Mouse (Mus musculus): ENCODE data around the gene Mtus2.
"Not testable (repeated sequence)": the region's sequence is repeated elsewhere in the genome, so short reads cannot be mapped to it uniquely, and the experiment has no call there.

Gene Mtus2

DNA sequence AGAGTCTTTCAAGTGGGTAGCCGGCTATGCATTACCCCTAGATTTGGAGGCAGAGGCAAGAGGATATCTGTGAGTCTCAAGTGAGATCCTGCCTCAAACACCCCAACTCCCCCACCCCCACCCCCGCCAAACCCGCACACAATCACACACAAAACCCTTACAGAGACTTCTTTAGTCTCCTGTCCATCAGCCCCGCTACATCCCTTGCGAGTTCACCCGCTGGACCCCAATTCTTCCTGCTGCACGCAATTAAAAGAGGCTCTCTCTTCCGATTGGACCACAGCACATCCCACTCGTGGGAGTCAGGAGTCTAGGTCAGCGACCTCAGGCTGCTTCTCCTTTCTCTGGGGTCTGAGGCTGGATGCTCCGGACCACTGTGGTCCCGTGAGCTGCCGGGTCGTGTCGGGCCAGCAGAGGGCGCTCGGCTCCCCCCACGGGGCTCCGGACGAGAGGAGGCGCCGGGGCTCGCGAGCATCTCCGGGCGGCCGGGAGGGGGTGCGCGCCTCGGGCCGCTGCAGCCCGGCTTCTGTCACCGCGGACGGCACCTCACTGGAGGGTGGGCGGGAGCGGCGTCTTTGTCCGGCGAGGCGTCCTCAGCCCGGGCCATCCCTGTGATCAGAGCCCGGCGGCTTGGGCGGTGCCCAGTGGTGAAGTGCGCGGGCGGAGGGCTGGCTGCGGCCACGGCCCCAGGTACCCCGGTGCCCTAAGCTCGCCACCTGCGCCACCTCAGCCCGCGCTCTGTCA is at the start of gene Mtus2:
Gene Mtus2 (plus strand): TSS at position 500 of the 744 bp plus-strand sequence.
- DNase-seq, result peak; percentile 95

DNA sequence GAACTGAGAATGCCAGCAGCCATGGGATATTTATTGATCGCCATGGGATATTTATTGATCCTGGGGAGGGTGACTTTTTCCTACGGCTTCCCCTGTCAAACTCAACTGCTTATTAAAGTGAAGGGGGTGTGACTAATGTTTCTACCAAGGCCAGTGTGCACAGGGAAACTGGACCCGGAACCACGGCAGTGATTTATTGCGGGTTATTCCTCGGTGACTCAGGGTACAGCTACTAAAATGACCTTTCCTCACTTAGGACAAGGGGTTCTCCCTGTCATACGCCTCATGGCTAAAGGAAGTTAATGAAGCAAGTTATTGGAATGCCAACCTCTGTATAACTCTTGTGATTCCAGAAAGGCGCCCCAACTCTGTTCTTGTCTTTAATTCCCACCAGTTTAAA is 49.3 kb upstream of the Mtus2 start:
- DNase-seq, result no peak

DNA sequence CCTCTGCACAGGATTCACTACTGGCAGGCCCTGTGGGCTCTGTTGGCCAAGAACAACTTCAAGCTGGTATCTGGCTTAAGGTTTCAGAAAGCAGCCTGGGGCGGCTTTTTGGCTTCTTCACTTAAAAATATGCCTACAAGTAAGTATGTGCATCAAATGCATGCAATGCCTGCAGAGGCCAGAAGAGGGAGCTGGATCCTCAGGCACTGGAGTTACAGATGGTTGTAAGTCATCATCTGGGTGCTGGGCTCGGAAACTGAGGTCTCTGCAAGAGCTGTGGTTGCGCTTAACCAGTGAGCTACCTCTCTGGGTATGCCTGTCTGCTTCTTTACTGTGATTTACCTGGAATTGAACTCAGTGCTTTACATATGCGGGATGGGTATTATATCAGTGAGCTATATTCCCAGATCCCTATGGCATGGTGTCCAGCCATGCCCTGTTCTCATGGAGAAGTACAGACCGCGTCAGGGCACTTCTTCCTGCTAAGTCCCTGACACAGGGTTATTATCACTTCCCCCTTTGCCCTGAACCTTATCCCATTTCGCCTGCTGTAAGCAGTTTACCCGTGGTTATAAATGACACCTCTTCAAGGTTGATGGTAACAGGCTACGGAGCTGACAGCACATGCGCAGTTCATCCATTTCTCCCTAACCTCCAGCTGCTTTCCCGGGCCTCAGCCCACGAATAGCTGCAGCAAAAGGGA is 46.2 kb upstream of the Mtus2 start:
- DNase-seq, result no peak

DNA sequence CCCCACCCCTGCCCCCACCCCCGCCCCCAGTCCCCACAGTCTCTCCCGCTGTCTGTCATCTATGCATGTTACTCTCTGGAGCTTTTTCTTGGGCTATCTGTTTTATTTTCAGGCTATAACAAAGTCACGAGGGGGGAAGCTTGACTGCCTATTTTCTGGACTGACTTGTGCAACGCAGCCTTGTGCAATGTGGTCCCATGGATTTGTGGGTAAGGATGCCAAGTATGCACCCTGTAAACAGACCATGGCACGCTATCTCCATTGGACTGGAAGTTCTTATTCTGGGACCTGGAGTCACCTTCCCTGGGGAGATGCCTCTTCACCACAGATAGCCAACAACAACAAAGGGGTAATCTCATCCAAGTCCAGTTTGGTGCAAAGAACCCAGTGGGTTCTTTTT is 45.4 kb upstream of the Mtus2 start:
- no peak for DNase-seq

DNA sequence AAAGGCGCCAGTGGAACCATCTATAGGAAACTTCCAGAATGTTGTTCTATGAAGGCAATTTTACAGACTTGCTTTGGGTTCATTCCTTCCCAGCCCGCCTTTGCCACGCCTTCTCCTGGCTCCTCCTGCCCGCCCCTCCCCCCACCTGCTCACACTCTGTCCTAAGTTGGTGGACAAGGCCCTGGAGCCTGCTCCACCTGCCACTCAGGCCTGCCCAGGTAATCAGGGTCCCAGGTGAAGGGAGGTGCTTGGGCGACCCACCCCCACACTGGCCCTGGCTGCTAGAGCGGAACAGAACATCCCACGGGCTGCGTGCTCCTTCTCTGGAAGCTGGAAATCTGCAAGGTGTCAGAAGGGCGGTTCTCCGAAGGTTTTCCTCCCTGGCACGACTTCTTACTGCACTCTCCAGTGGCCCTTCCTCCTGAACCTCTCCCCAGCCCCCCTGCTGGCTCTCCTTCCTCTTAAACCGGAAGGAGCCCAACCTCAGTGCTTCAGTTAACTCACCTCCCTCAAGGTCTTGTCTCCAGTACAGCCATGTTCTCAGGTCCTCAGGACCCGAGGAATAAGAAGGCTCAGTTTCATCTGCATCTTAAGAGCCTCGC is 43.8 kb upstream of the Mtus2 start:
- no peak for DNase-seq

DNA sequence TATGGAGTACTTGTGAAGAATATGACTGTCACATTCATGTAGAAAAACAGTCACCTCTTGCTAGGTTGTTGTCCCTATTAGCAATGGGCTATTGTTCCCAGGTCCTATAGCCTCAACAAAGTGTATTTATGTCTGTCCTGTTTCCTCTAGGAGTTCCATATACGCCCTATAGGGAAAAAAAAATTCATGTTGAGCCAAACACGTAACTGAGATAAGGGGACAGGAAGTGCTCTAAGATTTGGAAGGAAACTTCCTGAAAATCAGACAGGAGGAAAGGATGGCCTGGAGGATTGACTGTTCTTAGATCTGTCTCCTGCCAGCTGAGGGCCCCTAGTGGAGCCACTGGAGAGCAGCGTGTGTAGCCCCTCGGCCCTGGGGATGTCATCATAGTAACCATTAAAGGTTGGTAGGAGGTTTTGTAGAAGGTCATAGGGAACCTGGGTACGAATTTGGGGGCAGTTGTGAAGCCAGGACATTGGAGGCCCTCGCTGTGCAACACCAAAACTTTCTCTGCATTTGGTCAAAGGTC is 42.0 kb upstream of the Mtus2 start:
- DNase-seq, result no peak

DNA sequence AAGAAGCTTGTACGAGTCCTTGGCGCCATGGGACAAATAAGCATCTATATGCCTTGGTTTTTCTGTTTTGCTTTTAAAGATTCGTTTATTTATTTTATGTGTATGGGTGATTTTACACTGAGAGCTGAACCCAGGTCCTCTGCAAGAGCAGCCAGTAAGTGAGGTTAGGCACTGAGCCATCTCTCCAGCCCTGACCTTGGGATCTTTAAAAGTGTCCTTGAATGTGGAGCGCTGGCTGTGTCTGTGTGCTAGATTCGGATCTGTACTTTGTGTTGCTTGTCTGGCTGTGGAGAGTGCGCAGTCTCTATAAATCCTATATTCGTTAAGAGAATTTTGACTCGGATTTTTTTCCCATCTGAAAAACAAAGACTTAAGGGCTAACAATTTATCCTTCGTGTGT is 40.9 kb upstream of the Mtus2 start:
- no peak for DNase-seq

DNA sequence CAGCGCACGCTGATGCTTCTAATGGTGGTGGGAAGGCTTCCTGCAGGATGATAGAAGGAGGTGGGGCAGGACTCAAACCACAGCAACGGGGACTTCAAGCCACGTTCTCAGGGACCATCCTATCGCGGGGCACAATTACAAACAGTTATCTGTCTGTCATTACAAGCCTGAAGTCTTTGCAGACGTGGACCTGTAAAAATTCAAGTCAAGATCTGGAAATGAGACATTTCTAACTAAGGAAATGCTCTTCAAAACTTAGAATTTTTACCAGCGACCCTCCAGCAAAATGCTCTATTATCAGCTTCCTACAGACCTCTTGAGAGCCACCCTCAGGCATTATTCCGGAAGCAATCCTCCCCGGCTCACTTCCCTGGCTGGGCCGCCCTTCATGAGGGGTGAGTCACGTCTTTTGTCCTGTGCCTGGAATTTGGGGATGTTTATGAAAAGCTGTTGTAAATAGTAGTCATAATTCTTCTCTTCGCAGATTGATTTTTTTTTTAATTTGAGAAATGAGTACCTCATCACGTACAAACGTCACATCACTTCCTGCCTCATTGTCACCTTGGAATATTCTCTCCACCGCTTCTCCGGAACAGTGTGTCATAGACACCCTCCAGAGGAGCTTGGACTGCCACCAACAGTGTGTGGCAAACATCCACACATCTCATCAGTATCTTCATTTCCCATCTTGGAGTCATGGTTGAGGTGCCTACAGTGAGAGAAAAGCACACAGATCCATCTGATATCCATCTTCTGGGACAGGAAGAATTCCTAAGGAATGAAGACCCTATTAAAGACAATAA is 38.9 kb upstream of the Mtus2 start:
- no peak for DNase-seq

DNA sequence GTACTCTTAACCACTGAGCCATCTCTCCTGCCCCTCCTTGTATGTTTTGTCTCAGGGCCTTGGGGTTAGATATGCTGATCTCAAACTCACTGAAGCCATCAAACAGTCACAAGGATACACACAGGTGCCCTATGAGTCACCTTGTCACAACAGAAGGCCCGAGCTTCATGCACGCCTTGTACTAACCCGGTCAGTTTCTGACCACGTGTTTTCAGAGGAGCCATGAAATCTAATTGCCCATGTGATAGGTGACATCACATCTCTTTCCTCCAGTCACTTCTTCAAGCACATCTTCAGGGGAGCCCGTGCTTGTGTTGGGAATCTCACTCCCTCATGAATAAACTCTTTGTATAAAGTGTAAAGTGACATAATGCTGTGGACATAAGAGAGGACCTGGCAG is 32.5 kb upstream of the Mtus2 start:
- DNase-seq, result no peak

DNA sequence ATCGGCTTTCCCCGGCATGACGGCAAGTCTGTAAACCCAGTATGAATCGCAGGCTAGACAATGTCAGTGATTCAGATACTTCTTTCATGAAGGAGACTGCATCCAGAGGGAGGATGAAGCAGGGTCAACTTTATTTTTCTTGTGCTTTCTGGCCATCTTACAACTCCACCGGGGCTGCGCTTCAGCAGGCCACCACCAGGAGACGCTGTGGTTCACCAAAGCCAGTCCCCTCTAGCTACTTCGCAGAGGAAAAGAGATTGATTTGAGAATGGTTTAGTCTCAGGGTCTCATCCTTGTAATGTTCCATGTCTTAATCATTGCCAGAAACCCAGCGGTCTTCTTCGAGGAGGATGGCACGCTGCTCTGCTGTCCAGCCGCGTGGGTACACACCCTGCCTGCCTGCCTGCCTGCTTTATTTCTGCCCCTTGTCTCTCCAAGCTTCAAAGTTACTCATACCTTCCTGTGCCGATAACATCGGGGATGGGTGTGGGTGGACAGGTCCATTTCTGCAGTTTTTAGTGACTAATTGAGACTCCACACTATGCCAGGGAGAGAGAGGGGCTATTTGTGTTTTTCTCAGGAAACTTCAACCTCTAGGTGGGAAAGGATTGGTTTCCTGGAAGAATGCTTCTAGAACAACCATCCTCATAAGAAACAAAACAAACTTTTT is 31.1 kb upstream of the Mtus2 start:
- DNase-seq, result no peak

DNA sequence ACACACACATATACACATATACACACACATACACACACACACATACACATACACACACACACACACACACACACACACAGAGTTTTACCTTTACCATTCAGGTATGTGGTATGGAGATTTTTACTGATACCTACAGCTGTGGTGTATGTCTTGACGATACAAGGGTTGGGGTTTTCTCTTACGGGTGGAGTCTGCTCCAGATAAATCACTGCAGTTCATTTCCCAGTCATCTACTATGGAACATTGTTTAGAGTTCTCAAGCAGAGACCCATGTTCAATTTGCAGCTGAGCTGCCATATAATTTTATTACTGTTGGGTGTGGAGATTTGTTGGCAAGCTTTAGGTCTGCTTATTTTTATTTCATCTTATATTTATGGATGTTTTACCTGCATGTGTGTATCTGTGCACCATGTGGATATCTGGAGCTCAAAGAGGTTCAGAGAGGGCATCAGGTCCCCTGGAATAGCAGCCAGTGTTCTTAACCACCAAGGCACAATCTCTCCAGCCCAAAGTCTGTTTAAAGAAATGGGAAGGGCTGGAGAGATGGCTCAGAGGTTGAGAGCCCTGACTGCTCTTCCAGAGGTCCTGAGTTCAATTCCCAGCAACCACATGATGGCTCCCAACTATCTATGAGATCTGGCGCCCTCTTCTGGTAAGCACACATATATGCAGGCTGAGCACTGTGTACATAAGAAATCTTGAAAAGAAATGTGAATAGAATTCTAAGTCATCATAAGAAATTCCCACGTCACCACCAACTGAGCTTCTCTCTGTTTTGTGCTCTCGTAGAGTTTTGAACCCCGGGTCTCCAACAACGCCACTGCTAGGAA is 28.2 kb upstream of the Mtus2 start:
- DNase-seq, result no peak

DNA sequence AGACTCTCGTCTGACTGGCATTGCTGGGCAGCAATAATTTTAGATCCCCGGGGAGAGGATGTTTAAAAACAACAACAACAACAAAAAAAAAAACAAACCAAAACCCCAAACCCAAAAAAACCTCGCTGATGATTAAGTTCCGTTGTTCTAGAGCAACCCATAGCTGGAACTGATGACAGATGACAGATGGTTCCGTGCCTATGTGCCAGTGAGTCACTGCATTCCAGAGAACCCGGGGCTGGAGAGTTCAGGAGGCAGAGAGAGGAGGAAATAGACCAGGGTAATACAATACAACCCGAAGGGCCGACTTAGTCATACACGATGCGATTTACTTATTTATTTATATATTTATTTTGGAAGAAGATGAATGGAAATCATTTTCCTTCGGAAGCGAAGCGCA is 22.0 kb upstream of the Mtus2 start:
- DNase-seq, result no peak

DNA sequence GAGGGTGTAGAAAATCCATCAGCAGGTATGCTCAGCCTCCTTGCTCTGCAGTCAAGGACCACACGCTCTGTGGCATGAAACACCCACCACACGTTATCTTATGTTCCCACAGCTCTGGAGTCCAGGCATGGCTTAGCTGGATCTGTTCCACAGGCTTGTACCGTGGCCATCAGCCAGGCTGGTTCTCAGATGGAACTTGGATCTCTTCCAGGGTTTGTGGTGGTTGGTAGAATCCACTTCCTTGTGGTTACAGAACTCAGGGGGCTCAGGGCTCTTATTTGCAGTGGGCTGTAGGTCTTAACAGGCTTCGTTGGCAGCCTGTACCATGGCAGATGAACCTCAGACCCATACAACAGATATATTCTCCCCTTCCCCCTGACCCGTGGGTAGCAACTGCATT is 17.9 kb upstream of the Mtus2 start:
- DNase-seq, result no peak

DNA sequence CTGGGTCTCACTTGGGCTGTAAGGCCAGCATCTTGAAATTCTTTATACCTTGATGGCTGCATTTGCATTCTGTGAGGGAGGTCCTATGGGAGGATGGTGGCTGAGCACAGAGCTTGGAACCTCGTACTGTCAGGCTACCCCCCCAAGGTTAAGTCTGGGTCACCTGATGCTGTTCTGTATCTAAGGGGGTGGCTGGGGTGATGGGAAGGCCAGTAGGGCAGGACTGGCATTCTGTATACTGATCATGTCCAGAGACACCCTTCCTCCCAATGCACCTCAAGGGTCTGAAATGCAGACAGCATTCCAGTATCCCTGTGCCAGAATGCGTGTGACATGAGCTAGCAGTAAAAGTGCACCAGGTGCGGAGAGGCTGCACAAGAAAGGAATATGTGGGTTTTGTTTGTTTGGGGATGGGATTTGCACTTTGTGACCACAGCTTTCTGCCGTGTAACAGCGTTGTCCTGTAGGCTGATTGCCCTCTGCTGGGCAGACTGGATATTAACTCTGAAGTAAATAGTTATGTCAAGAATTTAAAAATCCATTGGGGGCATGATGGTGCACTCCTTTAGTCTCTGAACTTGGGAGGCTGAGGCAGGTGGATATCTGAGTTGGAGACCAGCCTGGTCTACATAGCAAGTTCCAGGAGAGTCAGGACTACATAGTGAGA is 12.0 kb upstream of the Mtus2 start:
- peak; percentile 25 for DNase-seq

DNA sequence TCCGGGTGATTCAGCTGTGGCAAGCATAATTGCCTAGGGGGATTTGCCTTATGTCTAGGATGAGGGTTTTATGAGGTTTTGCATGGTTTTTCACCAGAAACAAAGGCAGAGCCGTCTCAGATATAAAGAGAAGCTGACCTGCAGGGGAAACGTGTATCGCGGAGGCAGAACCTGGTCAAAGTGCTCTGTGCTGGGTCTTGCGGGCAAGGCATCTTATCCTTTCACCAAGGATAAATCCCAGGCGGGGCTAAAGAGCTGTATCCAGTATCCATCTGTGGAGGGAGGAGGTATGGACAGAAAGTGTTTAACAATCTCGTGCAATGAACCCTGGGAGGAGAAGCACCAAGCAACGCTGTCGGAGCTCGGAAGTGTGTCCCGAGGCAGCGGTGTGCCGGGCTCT is 7.2 kb upstream of the Mtus2 start:
- no peak for DNase-seq

DNA sequence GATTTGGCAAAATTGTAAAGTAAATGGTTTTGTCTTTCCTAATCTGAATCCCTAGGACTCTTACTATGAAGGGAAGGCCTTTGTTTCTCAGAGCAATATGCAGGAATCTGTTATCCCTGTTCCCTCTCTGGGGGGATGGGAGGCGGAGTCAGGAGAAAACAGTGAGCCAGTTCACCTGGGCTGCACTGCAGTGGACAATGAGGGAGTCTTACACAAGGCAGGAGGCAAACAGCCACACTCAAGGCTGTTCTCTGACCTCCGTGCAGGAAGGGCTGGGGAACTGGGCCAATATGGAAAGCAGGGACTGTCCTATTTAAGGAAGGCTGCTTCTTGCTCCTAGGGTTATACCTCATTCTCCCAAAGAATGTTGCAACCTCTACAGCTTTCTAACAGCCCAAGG is 5.4 kb upstream of the Mtus2 start:
- no peak for DNase-seq

DNA sequence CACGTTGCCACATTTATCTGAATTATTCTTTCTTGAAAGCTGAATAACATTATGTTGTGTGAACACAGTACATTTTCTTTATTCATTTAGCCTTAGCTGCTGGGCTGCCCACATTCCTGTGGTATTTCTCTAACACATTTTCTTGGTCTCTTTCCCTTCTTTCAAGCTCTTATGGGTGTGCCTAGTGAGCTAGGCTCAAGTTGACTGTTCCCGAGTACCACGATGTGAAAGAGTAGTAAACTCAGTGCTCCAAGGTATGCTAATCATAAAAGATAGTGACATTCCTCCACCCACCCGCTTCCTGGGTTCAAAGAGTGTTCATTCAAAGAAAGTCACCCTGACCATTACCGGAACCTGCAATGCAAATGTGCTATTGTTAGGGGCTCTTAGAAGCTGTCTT is 3.9 kb upstream of the Mtus2 start:
- DNase-seq, result not testable (repeated sequence)

DNA sequence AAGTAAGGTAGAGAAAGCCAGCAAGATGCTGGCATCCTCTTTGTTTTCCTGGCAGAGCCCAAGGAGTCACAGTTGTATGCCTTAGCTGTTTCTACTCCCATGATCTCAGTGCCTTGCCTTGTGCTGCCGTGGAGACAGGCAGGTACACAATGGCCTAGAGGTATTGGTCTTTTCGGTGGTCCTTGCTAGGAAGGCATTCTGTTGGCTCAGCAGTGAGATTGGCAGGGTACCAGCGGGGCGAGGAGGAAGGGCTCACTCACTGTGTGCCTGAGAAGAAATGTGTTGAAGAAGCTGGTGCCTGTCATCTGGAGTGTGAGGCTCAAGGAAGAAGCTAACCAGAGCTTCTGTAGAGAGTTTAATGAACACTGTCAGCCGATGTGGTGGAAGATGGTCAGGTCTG is 1.4 kb upstream of the Mtus2 start:
- DNase-seq, result peak; percentile 26

DNA sequence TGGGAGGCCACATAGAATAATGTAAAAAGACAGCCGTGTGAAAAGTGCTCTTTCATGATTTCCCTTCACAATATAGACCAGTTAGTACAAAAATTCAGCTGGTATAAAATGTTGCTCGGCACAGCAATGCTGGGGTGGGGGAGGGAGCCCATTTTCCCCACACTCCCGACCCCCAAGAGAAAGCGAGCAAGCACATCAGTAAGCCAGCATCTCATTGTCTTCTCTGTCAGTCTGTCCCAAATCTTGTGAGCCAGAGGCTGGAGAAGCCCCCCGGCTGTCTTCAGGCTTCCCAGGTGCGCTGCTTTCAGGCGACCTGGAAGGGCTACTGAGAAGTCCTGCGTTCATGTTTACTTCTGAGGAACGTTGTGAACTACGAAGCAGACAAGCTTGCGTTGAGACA is 699 bp upstream of the Mtus2 start:
- no peak for DNase-seq

DNA sequence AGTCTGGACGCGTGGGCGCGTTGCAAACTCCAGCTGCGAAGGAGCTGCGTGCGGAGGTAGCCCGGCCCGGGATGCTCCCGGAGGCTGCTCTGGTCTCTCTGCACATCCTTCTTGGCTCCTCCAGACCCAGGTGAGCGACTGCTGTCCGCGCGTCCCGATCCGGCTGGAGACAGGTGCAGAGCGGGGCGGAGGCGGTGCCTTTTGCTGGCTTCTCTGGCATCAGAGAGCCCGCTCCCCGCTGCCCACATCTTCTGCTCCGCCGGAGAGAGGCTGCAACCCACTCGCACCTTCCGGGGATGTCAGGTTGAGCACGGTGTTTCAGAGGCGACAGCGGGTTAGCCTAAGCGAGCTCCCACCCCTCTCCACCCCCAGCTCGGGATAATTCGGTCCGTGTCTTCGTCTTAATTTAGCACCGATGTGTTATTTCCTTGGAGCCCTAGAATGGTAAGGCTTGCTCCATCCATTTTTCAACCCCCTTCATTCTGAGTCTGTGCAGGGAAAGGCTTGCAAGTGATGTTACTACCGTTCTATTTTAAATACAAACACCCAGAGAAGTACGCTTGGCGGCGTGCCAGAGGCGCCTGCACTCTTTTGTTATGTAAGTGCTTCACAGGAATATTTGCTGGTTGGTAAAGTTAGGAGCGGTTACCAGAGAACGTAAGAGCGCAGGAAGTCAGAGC is 612 bp downstream of the Mtus2 start:
- peak; percentile 91 for DNase-seq

DNA sequence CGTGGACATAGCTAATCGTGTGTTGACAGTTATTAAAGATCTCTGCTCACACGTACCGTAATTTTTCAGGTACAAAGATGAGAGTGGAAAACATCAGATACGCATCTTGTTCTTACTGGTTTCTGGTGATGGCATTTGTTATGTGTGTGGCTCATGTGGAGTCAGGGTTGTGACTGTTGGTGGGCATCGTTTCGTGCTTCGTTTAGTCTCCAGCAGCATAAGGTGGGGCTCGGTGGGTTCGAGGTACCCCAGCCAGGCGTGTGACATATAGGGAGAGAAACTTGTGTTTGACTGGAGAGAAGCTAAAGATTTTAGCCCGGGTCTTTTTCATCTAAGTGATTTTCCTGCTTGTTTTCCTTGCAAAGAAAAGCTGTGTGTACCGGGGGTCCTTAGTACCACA is 1.4 kb downstream of the Mtus2 start:
- DNase-seq, result no peak

Data from right cerebral cortex, postnatal 14 days (tissue).